Mouse (Mus musculus) cerebellum, adult 2 months (tissue): ENCODE results near the gene Spz1. TPM values are rescaled to one million over a fixed set of nuclear protein-coding genes. Genes with fewer than 3 reads are reported as not detected.

ENCODE experiments used
- DNase-seq, 2 experiments: peaks; one replicate each; pipeline ENCODE4 v3.0.0; 2021
- H3K27ac ChIP-seq: fragments of 200-500 bp; 2 replicates; pipeline ENCODE4 v1.5.1; 2012; ENCODE audit warnings: low read length, control low read depth, inconsistent platforms; ENCODE audit not compliant: insufficient read depth
- H3K27me3 ChIP-seq: fragments of 200-500 bp; 2 replicates; pipeline ENCODE4 v1.6.1; 2012; ENCODE audit warnings: inconsistent platforms, mild to moderate bottlenecking, low read length, moderate library complexity; ENCODE audit not compliant: control insufficient read depth, insufficient read depth
- H3K4me1 ChIP-seq: fragments of 200-500 bp; 2 replicates; pipeline ENCODE4 v1.6.1; 2011; ENCODE audit warnings: low read length; ENCODE audit not compliant: control insufficient read depth, insufficient read depth
- H3K4me3 ChIP-seq: fragments of 200-500 bp; replicated peaks from 2 replicates; pipeline ENCODE3; 2011; ENCODE audit warnings: mild to moderate bottlenecking, low read depth, low read length, control low read depth; ENCODE audit not compliant: insufficient read depth
- CTCF ChIP-seq: fragments of 200-500 bp; IDR thresholded peaks from 2 replicates; pipeline ENCODE4 v1.5.1; 2011; ENCODE audit warnings: low read depth, mild to moderate bottlenecking, control low read depth, low read length, moderate library complexity, borderline replicate concordance; ENCODE audit not compliant: insufficient read depth
- POLR2A ChIP-seq: fragments of 200-500 bp; IDR thresholded peaks from 2 replicates; pipeline ENCODE4 v1.6.1; 2011; ENCODE audit warnings: low read length, control low read depth, borderline replicate concordance; ENCODE audit not compliant: insufficient read depth
- WGBS: fragments of 180-500 bp; shearing (Covaris S2); methylation state at CpG from one replicate; pipeline ENCODE4 v1.1.7; 2018; 5-methylcytosine and 5-hydroxymethylcytosine counted together
- polyA plus RNA-seq: library from polyadenylated mRNA; depleted of rRNA; stranded (reverse); fragments of >200 nt; gene quantifications from 2 replicates; pipeline ENCODE4 v1.2.3, GENCODE M21; 2012

Gene Spz1
- polyA plus RNA-seq, 1 experiment: not detected

DNA sequence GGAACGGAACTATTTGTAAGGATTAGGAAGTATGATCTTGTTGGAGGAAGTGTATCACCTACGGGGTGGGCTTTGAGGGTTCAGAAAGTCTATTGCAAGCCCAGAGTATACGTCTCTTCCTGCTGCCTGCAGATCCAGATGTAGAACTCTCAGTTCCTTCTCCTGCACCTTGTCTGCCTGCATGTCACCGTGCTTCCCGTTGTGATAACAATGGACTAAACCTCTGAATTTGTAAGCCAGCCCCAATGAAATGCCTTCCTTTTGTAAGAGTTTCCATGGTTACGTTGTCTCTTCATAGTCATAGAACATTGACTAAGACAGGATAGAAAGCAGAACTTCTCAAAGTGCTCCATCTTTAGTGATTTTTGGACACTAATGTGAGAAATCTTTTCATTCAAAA lies 716 bp upstream of the Spz1 start:
- H3K27ac ChIP-seq: no peak overlapping the region
- TF ChIP-seq POLR2A: no peak
- TF ChIP-seq CTCF: no peak
- 56% methylated on average over 6 of the region's 6 CpGs for WGBS

DNA sequence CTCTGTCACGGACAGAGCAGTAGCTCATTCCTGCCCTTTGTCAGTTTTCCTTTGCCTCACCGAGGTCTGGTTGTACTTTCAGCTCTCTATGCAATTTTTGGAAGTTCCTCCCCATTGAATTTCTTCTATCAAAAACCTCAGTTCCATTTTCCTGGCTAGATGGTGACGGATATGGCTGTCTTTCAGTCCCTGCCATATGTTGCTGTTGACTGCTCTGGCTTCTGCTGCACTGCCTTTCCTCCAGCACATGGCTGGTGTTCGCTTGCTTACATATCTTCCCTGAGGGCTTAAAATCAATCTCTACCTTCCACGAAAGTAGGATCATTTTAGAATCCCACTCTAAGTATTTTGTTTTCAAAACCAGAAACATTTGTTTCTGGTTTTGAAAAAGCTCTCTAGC lies 16.5 kb downstream of the Spz1 start:
- TF ChIP-seq CTCF: no peak
- TF ChIP-seq POLR2A: no peak
- Histone ChIP-seq H3K27me3 (no peaks in the 10 kb centered on the region), H3K27ac (no peak overlapping the region), H3K4me3 (no peak overlapping the region), H3K4me1 (no peaks in the 10 kb centered on the region)
- 32% methylated on average over 5 of the region's 5 CpGs for WGBS
- no peak for DNase-seq

More for the DNA sequence above, 716 bp upstream of the Spz1 start:
- H3K4me3 ChIP-seq: no peak overlapping the region
- no peak for DNase-seq
- H3K27me3 ChIP-seq: no peaks in the 10 kb centered on the region
- H3K4me1 ChIP-seq: no peaks in the 10 kb centered on the region

DNA sequence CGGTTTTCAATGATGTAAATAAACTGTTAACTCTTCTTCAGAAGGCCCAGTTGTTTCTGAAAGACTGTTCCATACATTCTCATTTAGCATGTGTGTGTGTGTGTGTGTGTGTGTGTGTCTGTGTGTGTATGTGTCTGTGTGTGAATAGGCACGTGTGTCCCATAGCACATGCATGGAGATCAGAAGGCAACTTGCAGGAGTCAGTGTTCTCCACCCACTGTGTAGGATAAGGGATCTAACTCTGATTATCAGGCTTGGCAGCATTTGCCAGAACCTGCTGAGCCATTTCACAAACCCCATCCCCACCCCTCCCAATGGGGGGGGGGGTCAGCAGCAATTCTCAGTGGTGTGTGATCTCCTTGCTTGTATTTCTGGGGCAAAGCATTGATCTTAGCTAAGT lies 18.7 kb downstream of the Spz1 start:
- TF ChIP-seq POLR2A (no peak), CTCF (no peak)
- Histone ChIP-seq H3K27me3 (no peaks in the 10 kb centered on the region), H3K4me3 (no peak overlapping the region), H3K27ac (no peak overlapping the region), H3K4me1 (no peaks in the 10 kb centered on the region)
- WGBS: 62% methylated on average over 2 of the region's 2 CpGs
- no peak for DNase-seq

GRCm38 (mm10) chr13:92556458-92557126 lies 19.4 kb downstream of the Spz1 start:
- H3K27me3 ChIP-seq: no peaks in the 10 kb centered on the region
- 48% methylated on average over 8 of the region's 8 CpGs for WGBS
- no peak for DNase-seq
- no peak overlapping the region for H3K27ac ChIP-seq
- TF ChIP-seq POLR2A: no peak
- H3K4me1 ChIP-seq: no peaks in the 10 kb centered on the region
- H3K4me3 ChIP-seq: no peak overlapping the region

GRCm38 (mm10) chr13:92547093-92547492 lies 28.9 kb downstream of the Spz1 start:
- Histone ChIP-seq H3K4me3 (no peak overlapping the region), H3K27me3 (no peaks in the 10 kb centered on the region), H3K27ac (no peak overlapping the region), H3K4me1 (no peaks in the 10 kb centered on the region)
- TF ChIP-seq POLR2A (no peak), CTCF (no peak)
- 85% methylated on average over 4 of the region's 4 CpGs for WGBS
- DNase-seq: no peak

GRCm38 (mm10) chr13:92540997-92541396 lies 35.0 kb downstream of the Spz1 start:
- H3K4me3 ChIP-seq: no peak overlapping the region
- DNase-seq: no peak
- TF ChIP-seq CTCF: no peak
- TF ChIP-seq POLR2A: no peak
- H3K4me1 ChIP-seq: no peaks in the 10 kb centered on the region
- no peak overlapping the region for H3K27ac ChIP-seq
- 77% methylated on average over 6 of the region's 6 CpGs for WGBS
- no peaks in the 10 kb centered on the region for H3K27me3 ChIP-seq

- Histone ChIP-seq H3K27me3 (no peaks in the 10 kb centered on the region), H3K4me1 (no peaks in the 10 kb centered on the region), H3K4me3 (no peak overlapping the region), H3K27ac (no peak overlapping the region)
- DNase-seq: no peak
- no peak for TF ChIP-seq CTCF
- no peak for TF ChIP-seq POLR2A
- 53% methylated on average over 4 of the region's 4 CpGs for WGBS
These were observed 36.8 kb downstream of the Spz1 start for GRCm38 (mm10) chr13:92539126-92539525.

DNA sequence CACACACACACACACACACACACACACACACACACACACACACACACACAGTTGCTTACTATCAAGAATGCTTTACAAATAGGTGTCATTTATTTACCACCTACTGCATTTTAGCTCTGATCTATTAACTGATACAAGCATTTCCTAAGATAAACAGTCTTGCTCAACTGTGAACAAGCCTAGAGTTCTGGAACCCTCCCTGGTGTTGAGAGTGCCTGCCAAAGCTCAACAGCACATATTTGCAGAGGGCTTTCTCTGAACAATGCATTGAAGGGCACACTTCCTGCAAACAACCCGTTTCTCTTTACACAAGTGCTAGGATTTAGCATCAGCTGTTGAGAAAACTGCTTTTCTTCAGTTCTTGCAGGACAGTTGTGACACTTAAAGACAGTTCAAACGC lies 42.2 kb downstream of the Spz1 start:
- no peak overlapping the region for H3K27ac ChIP-seq
- H3K27me3 ChIP-seq: no peaks in the 10 kb centered on the region
- no peak for TF ChIP-seq POLR2A
- no peak for TF ChIP-seq CTCF
- H3K4me1 ChIP-seq: no peaks in the 10 kb centered on the region
- 66% methylated on average over 2 of the region's 2 CpGs for WGBS
- no peak for DNase-seq
- H3K4me3 ChIP-seq: no peak overlapping the region

DNA sequence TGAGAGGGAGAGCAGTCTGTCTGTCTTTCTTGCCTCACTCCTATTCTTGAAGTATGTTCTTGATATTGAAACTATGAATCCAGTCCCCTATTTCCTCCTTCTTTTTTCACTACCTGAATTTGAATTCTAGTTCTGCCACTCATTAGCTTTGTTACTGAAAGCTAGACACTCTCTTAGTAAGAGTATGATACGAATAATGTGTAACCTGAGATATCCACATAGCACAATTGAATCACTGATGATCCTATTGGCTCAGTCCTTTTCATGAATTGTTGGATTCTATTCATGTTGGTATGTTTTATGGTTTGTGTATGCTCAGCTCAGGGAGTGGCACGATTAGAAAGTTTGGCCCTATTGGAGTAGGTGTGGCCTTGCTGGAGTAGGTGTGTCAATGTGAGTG lies 43.8 kb downstream of the Spz1 start:
- 75% methylated on average over 2 of the region's 2 CpGs for WGBS

More for the DNA sequence above, 43.8 kb downstream of the Spz1 start:
- DNase-seq: no peak
- H3K27ac ChIP-seq: no peak overlapping the region
- TF ChIP-seq POLR2A (no peak), CTCF (no peak)
- no peaks in the 10 kb centered on the region for H3K4me1 ChIP-seq
- no peak overlapping the region for H3K4me3 ChIP-seq
- H3K27me3 ChIP-seq: no peaks in the 10 kb centered on the region
